19 mouse cellular contexts compared by ENCODE assay signal in genomic region chr19:33102783-33103139, GRCm38 (mm10).
DNase-seq lines count a peak whose midpoint lies in the region; ATAC-seq and TF ChIP-seq lines count a peak whose summit lies in the region.
"Had no signal": no experiment of that assay in that cellular context is flagged by ENCODE, and none has a peak within 500 bp of the region (broad histone marks: within the 10 kb centered on the region; RNA-seq: fewer than 3 reads in every experiment).

No protein-coding gene starts in this region.

- no peak for TF ChIP-seq POLR2A in limb, embryonic 14.5 days (IDR thresholded peaks at IDR 0.05; ENCODE audit: borderline replicate concordance, extremely low read depth, insufficient read depth, insufficient read length)

- TF ChIP-seq CTCF in hindbrain, postnatal 0 days (IDR thresholded peaks at IDR 0.05; ENCODE audit: low read depth): no peak
- TF ChIP-seq CTCF in midbrain, postnatal 0 days (IDR thresholded peaks at IDR 0.05): no peak

- 70% methylated on average over 7 of the region's 7 CpGs for WGBS in hindbrain, postnatal 0 days
- WGBS in hindbrain, embryonic 14.5 days: 77% methylated on average over 7 of the region's 7 CpGs
- WGBS in midbrain, embryonic 14.5 days: 72% methylated on average over 7 of the region's 7 CpGs
- WGBS in midbrain, embryonic 11.5 days: 86% methylated on average over 7 of the region's 7 CpGs
- 38% methylated on average over 7 of the region's 7 CpGs for WGBS in limb, embryonic 14.5 days
- 56% methylated on average over 7 of the region's 7 CpGs for WGBS in midbrain, postnatal 0 days
- 67% methylated on average over 7 of the region's 7 CpGs for WGBS in intestine, embryonic 16.5 days

- H3K27me3 ChIP-seq in hindbrain, postnatal 0 days (ENCODE audit: insufficient read depth, low read length): no peaks in the 10 kb centered on the region
- H3K27me3 ChIP-seq in hindbrain, embryonic 14.5 days (ENCODE audit: control insufficient read depth, insufficient read depth, low read length): no peaks in the 10 kb centered on the region
- H3K27me3 ChIP-seq in midbrain, embryonic 14.5 days (ENCODE audit: control insufficient read depth, insufficient read depth, low read length): 0 out of 2 replicates have a peak, but pooled peaks cover 5% of the 10 kb centered on the region
- H3K27me3 ChIP-seq in midbrain, embryonic 11.5 days (ENCODE audit: control insufficient read depth, insufficient read depth, low read length): no peaks in the 10 kb centered on the region; the same call in 1 of the 2 replicates
- H3K27me3 ChIP-seq in limb, embryonic 14.5 days (ENCODE audit: control insufficient read depth, insufficient read depth, low read length): no peaks in the 10 kb centered on the region
- H3K27me3 ChIP-seq in midbrain, postnatal 0 days (ENCODE audit: insufficient read depth, low read length): no peaks in the 10 kb centered on the region
- H3K27me3 ChIP-seq in intestine, embryonic 16.5 days (replicated peaks; ENCODE audit: control insufficient read depth, insufficient read depth, low read length): no peaks in the 10 kb centered on the region
- H3K27me3 ChIP-seq: embryonic facial prominence, embryonic 13.5 days; forebrain, embryonic 15.5 days; neural tube, embryonic 13.5 days had no signal

- ATAC-seq in hindbrain, postnatal 0 days: peak; percentile 43; the same call in 1 of the 2 replicates
- ATAC-seq in hindbrain, embryonic 14.5 days (ENCODE audit: low FRiP score): no peak
- ATAC-seq in midbrain, embryonic 14.5 days (ENCODE audit: low FRiP score, low TSS enrichment): no peak
- ATAC-seq in midbrain, embryonic 11.5 days (ENCODE audit: low FRiP score): no peak
- ATAC-seq in limb, embryonic 14.5 days (ENCODE audit: low FRiP score, low read depth): peak; percentile 47
- peak; percentile 79 for ATAC-seq in midbrain, postnatal 0 days (ENCODE audit: low FRiP score)
- ATAC-seq in intestine, embryonic 16.5 days: no peak
- ATAC-seq: forebrain, embryonic 15.5 days had no signal

- no peaks in the 10 kb centered on the region for H3K9me3 ChIP-seq in hindbrain, postnatal 0 days (ENCODE audit: low read length)
- no peaks in the 10 kb centered on the region for H3K9me3 ChIP-seq in hindbrain, embryonic 14.5 days (ENCODE audit: control insufficient read depth, low read length)
- H3K9me3 ChIP-seq in midbrain, embryonic 14.5 days (ENCODE audit: control insufficient read depth, low read length): no peaks in the 10 kb centered on the region
- no peaks in the 10 kb centered on the region for H3K9me3 ChIP-seq in midbrain, embryonic 11.5 days (ENCODE audit: control insufficient read depth, low read length)
- H3K9me3 ChIP-seq in limb, embryonic 14.5 days (ENCODE audit: control insufficient read depth, low read length): no peaks in the 10 kb centered on the region
- H3K9me3 ChIP-seq in midbrain, postnatal 0 days (ENCODE audit: low read length): no peaks in the 10 kb centered on the region
- no peaks in the 10 kb centered on the region for H3K9me3 ChIP-seq in intestine, embryonic 16.5 days (ENCODE audit: control insufficient read depth, low read length)
- H3K9me3 ChIP-seq: embryonic facial prominence, embryonic 13.5 days; forebrain, embryonic 15.5 days; limb, embryonic 12.5 days; neural tube, embryonic 13.5 days had no signal

- no peak overlapping the region for H3K9ac ChIP-seq in hindbrain, postnatal 0 days (replicated peaks; ENCODE audit: low read length)
- H3K9ac ChIP-seq in hindbrain, embryonic 14.5 days: no peak overlapping the region
- H3K9ac ChIP-seq in midbrain, embryonic 14.5 days (replicated peaks; ENCODE audit: low read length): no peak overlapping the region
- no peak overlapping the region for H3K9ac ChIP-seq in midbrain, embryonic 11.5 days (ENCODE audit: low read length)
- no peak overlapping the region for H3K9ac ChIP-seq in limb, embryonic 14.5 days (ENCODE audit: low read depth, low read length, severe bottlenecking)
- H3K9ac ChIP-seq in midbrain, postnatal 0 days (replicated peaks; ENCODE audit: low read length, poor library complexity, severe bottlenecking): no peak overlapping the region
- H3K9ac ChIP-seq in intestine, embryonic 16.5 days (ENCODE audit: low read depth, low read length): no peak overlapping the region
- H3K9ac ChIP-seq: embryonic facial prominence, embryonic 13.5 days; forebrain, embryonic 15.5 days; limb, embryonic 12.5 days; liver, embryonic 14.5 days; neural tube, embryonic 13.5 days had no signal

- no peaks in the 10 kb centered on the region for H3K36me3 ChIP-seq in hindbrain, postnatal 0 days (ENCODE audit: insufficient read depth, low read length)
- no peaks in the 10 kb centered on the region for H3K36me3 ChIP-seq in hindbrain, embryonic 14.5 days (replicated peaks; ENCODE audit: control insufficient read depth, insufficient read depth)
- H3K36me3 ChIP-seq in midbrain, embryonic 14.5 days (ENCODE audit: control insufficient read depth, insufficient read depth, low read length): no peaks in the 10 kb centered on the region
- H3K36me3 ChIP-seq in midbrain, embryonic 11.5 days (ENCODE audit: control insufficient read depth, insufficient read depth, low read length): no peaks in the 10 kb centered on the region
- no peaks in the 10 kb centered on the region for H3K36me3 ChIP-seq in limb, embryonic 14.5 days (ENCODE audit: control insufficient read depth, insufficient read depth, low read length)
- no peaks in the 10 kb centered on the region for H3K36me3 ChIP-seq in midbrain, postnatal 0 days (ENCODE audit: insufficient read depth, low read length)
- no peaks in the 10 kb centered on the region for H3K36me3 ChIP-seq in intestine, embryonic 16.5 days (ENCODE audit: control insufficient read depth, insufficient read depth, low read length)
- H3K36me3 ChIP-seq: embryonic facial prominence, embryonic 13.5 days; forebrain, embryonic 15.5 days; limb, embryonic 12.5 days; neural tube, embryonic 13.5 days had no signal

- peak; percentile 20 for DNase-seq in hindbrain, postnatal 0 days (ENCODE audit: low spot score)
- no peak for DNase-seq in hindbrain, embryonic 14.5 days (ENCODE audit: low spot score)
- peak; percentile 27 for DNase-seq in midbrain, embryonic 14.5 days
- no peak for DNase-seq in midbrain, embryonic 11.5 days (ENCODE audit: low spot score, missing footprints)
- no peak for DNase-seq in limb, embryonic 14.5 days (ENCODE audit: low spot score)
- no peak for DNase-seq in midbrain, postnatal 0 days (ENCODE audit: low spot score)
- DNase-seq: adrenal gland, adult 2 months; cerebellum, adult 9-11 months; kidney, postnatal 36 days; layer of hippocampus, adult 9-11 months; thymus, postnatal 14 days had no signal

- no peak overlapping the region for H3K4me3 ChIP-seq in hindbrain, postnatal 0 days (ENCODE audit: low read length)
- H3K4me3 ChIP-seq in hindbrain, embryonic 14.5 days (replicated peaks; ENCODE audit: low read length): no peak overlapping the region
- H3K4me3 ChIP-seq in midbrain, embryonic 14.5 days (replicated peaks; ENCODE audit: low read depth, low read length): no peak overlapping the region
- no peak overlapping the region for H3K4me3 ChIP-seq in midbrain, embryonic 11.5 days (ENCODE audit: low read depth, low read length)
- no peak overlapping the region for H3K4me3 ChIP-seq in limb, embryonic 14.5 days (replicated peaks; ENCODE audit: low read length)
- no peak overlapping the region for H3K4me3 ChIP-seq in midbrain, postnatal 0 days (ENCODE audit: low read depth, low read length)
- H3K4me3 ChIP-seq in intestine, embryonic 16.5 days (ENCODE audit: low read length): no peak overlapping the region
- H3K4me3 ChIP-seq: embryonic facial prominence, embryonic 13.5 days; forebrain, embryonic 15.5 days; left cerebral cortex, adult 2 months; limb, embryonic 12.5 days; neural tube, embryonic 13.5 days had no signal

- H3K4me2 ChIP-seq in hindbrain, postnatal 0 days (ENCODE audit: low read depth, low read length): no peak overlapping the region
- H3K4me2 ChIP-seq in hindbrain, embryonic 14.5 days (replicated peaks): no peak overlapping the region
- no peak overlapping the region for H3K4me2 ChIP-seq in midbrain, embryonic 14.5 days (ENCODE audit: low read length)
- H3K4me2 ChIP-seq in midbrain, embryonic 11.5 days: no peak overlapping the region
- H3K4me2 ChIP-seq in limb, embryonic 14.5 days (replicated peaks; ENCODE audit: low read depth, low read length, severe bottlenecking): no peak overlapping the region
- H3K4me2 ChIP-seq in midbrain, postnatal 0 days (ENCODE audit: low read depth, low read length, poor library complexity, severe bottlenecking): no peak overlapping the region
- no peak overlapping the region for H3K4me2 ChIP-seq in intestine, embryonic 16.5 days (ENCODE audit: low read depth, low read length)
- H3K4me2 ChIP-seq: forebrain, embryonic 15.5 days; heart, embryonic 11.5 days; limb, embryonic 12.5 days; neural tube, embryonic 13.5 days had no signal

- H3K4me1 ChIP-seq in hindbrain, postnatal 0 days (ENCODE audit: insufficient read depth, low read length): no peaks in the 10 kb centered on the region
- 0 out of 2 replicates have a peak, but pooled peaks cover 2% of the 10 kb centered on the region for H3K4me1 ChIP-seq in hindbrain, embryonic 14.5 days (replicated peaks; ENCODE audit: control insufficient read depth, insufficient read depth, low read length)
- peaks cover 11% of the 10 kb centered on the region for H3K4me1 ChIP-seq in midbrain, embryonic 14.5 days (ENCODE audit: control insufficient read depth, insufficient read depth, low read length)
- peaks cover 27% of the 10 kb centered on the region for H3K4me1 ChIP-seq in midbrain, embryonic 11.5 days (ENCODE audit: control insufficient read depth, insufficient read depth, low read length)
- peaks cover 14% of the 10 kb centered on the region for H3K4me1 ChIP-seq in limb, embryonic 14.5 days (ENCODE audit: control insufficient read depth, insufficient read depth, low read length)
- 0 out of 2 replicates have a peak, but pooled peaks cover 4% of the 10 kb centered on the region for H3K4me1 ChIP-seq in midbrain, postnatal 0 days (ENCODE audit: insufficient read depth, low read length)
- peaks cover 7% of the 10 kb centered on the region for H3K4me1 ChIP-seq in intestine, embryonic 16.5 days (ENCODE audit: control insufficient read depth, insufficient read depth, low read length)

- H3K27ac ChIP-seq in hindbrain, postnatal 0 days: peak overlapping the region; percentile 48; the same call in 1 of the 2 replicates
- H3K27ac ChIP-seq in hindbrain, embryonic 14.5 days: no peak overlapping the region
- no peak overlapping the region for H3K27ac ChIP-seq in midbrain, embryonic 14.5 days (replicated peaks; ENCODE audit: low read depth, low read length)
- H3K27ac ChIP-seq in midbrain, embryonic 11.5 days (ENCODE audit: low read depth, low read length): no peak overlapping the region
- no peak overlapping the region for H3K27ac ChIP-seq in limb, embryonic 14.5 days (replicated peaks; ENCODE audit: low read depth, low read length)
- no peak overlapping the region for H3K27ac ChIP-seq in midbrain, postnatal 0 days (ENCODE audit: low read depth, low read length)
- no peak overlapping the region for H3K27ac ChIP-seq in intestine, embryonic 16.5 days (ENCODE audit: low read length)
- H3K27ac ChIP-seq: embryonic facial prominence, embryonic 13.5 days; forebrain, embryonic 15.5 days; limb, embryonic 12.5 days; liver, embryonic 14.5 days had no signal

Comparison
In these comparisons a context has a peak if more than half of its experiments do, and no peak if none do; other contexts are left out.
1. ATAC-seq: peak in hindbrain, postnatal 0 days (single experiment), limb, embryonic 14.5 days (single experiment) and midbrain, postnatal 0 days (single experiment); none in hindbrain, embryonic 14.5 days (single experiment), midbrain, embryonic 14.5 days (single experiment), midbrain, embryonic 11.5 days (single experiment) and intestine, embryonic 16.5 days (single experiment).
2. DNase-seq: peak in hindbrain, postnatal 0 days (single experiment) and midbrain, embryonic 14.5 days (single experiment); none in hindbrain, embryonic 14.5 days (single experiment), midbrain, embryonic 11.5 days (single experiment), limb, embryonic 14.5 days (single experiment) and midbrain, postnatal 0 days (single experiment).